Mouse (Mus musculus) myocyte (in vitro differentiated cells): ENCODE measurements at regions not wholly inside any gene's neighbourhood (a gene's known extent, or its start where the extent isn't known, plus 50 kb on each side); places are given as distances from the start of the nearest gene placed in this dataset.

ENCODE experiments used
- CEBPB ChIP-seq: IDR thresholded peaks from 2 replicates; pipeline ENCODE4 v1.6.1; 2011; ENCODE audit warnings: mild to moderate bottlenecking, moderate library complexity; ENCODE audit not compliant: poor library complexity, insufficient read depth, severe bottlenecking
- MAX ChIP-seq: IDR thresholded peaks from one replicate; pipeline ENCODE4 v1.6.1; 2011; ENCODE audit warnings: low read depth, mild to moderate bottlenecking, control low read depth
- MYOG ChIP-seq, 3 experiments: IDR thresholded peaks; one replicate each; pipeline ENCODE4 v1.6.1; 2011; ENCODE audit warnings: control low read depth in 2 of 3, low read depth in 2 of 3, mild to moderate bottlenecking in 2 of 3; ENCODE audit not compliant: insufficient read length in 2 of 3, control insufficient read depth in 1 of 3, insufficient read depth in 1 of 3
- POLR2A ChIP-seq: IDR thresholded peaks from one replicate; pipeline ENCODE4 v1.6.1; 2011; ENCODE audit warnings: low read depth, mild to moderate bottlenecking, control low read depth, moderate library complexity; ENCODE audit not compliant: insufficient read length
- SRF ChIP-seq: IDR thresholded peaks from one replicate; pipeline ENCODE4 v1.6.1; 2011; ENCODE audit warnings: low read depth; ENCODE audit not compliant: control insufficient read depth, insufficient read length
- TCF12 ChIP-seq: IDR thresholded peaks from one replicate; pipeline ENCODE4 v1.6.1; 2011; ENCODE audit warnings: mild to moderate bottlenecking, control low read depth; ENCODE audit not compliant: poor library complexity, insufficient read depth, severe bottlenecking
- USF1 ChIP-seq: IDR thresholded peaks from one replicate; pipeline ENCODE4 v1.6.1; 2011; ENCODE audit warnings: low read depth, mild to moderate bottlenecking, control low read depth, moderate library complexity

GRCm38 (mm10) chr1:189108260-189109035, 100.8 kb upstream of the Kctd3 start:
- TF ChIP-seq TCF12 (no peak), USF1 (no peak), MYOG (IDR thresholded peaks at IDR 0.05; ENCODE audit: control insufficient read depth in 1 of 3, insufficient read depth in 1 of 3, insufficient read length in 2 of 3, low read depth in 2 of 3) (no peak), POLR2A (no peak), SRF (no peak), MAX (no peak), CEBPB (no peak)
